Mouse (Mus musculus): ENCODE data around the gene Sox21.

DNA sequence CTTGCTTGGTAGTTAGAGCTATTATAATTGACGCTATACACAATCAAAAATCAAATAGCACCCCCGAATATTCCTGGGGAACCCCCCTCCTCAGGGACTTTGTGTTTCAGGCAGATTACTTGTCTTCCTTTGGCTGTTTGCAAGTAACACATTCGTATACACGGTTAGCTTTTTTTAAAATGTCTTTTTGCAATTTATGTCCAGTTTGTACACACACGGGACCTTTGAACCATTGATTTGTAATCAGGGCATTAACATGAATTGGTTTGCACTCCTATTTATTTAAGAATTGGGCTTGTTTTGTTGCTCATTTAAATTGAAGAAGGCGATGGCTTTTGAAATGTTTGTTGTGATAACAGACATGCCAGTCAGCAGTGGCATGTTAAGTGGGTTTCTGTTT lies 956 bp upstream of the Sox21 start:
- TF ChIP-seq CTCF (IDR thresholded peaks at IDR 0.05; ENCODE audit: borderline replicate concordance, extremely low read depth, insufficient read depth, insufficient read length), result no peak
- no peak for TF ChIP-seq POLR2A (IDR thresholded peaks at IDR 0.05; ENCODE audit: borderline replicate concordance, extremely low read depth, insufficient read depth, insufficient read length, poor library complexity, severe bottlenecking)

All from brain, embryonic 14.5 days (tissue).